Mouse (Mus musculus) mature B cell (primary cell): Measurements from ENCODE around the gene Snai3.

Source experiments
- in situ Hi-C: fragments of 300-500 bp; cut with MboI; formaldehyde crosslinking; loops from 2 replicates; pipeline ENCODE4 v1.14.3; 2019

The Snai3 gene

GRCm38 (mm10) chr8:122460524-122461472 is at the start of gene Snai3:
TSS of gene Snai3 (minus strand) at chr8:122460733.
- in situ Hi-C loops = no loop called here

GRCm38 (mm10) chr8:122500856-122501255 is 40.3 kb upstream of the Snai3 start:
- in situ Hi-C loops = loop anchor here (5.0 to 10.0 kb wide), 2 partner anchors 46 to 334 kb away; no protein-coding TSS in a partner anchor

GRCm38 (mm10) chr8:122497912-122498311 is 37.4 kb upstream of the Snai3 start:
- in situ Hi-C loops = no loop called here

- in situ Hi-C loops = no loop called here
Observed at GRCm38 (mm10) chr8:122497016-122497734, 36.6 kb upstream of the Snai3 start.

- in situ Hi-C loops = no loop called here
Observed at GRCm38 (mm10) chr8:122488387-122488786, 27.9 kb upstream of the Snai3 start.

- in situ Hi-C loops = no loop called here
Observed at GRCm38 (mm10) chr8:122484831-122485230, 24.3 kb upstream of the Snai3 start.

GRCm38 (mm10) chr8:122483877-122484276 is 23.3 kb upstream of the Snai3 start:
- in situ Hi-C loops = no loop called here

- in situ Hi-C loops = no loop called here
Observed at GRCm38 (mm10) chr8:122482448-122482847, 21.9 kb upstream of the Snai3 start.

GRCm38 (mm10) chr8:122475580-122476320 is 15.2 kb upstream of the Snai3 start, which contains the start of the genes Rnf166 and Ctu2:
TSS of gene Rnf166 (minus strand) at chr8:122476064.
TSS of gene Ctu2 (plus strand) at chr8:122476143.
- in situ Hi-C loops = no loop called here

- in situ Hi-C loops = no loop called here
Observed at GRCm38 (mm10) chr8:122474951-122475560, 14.5 kb upstream of the Snai3 start.

- in situ Hi-C loops = no loop called here
Observed at GRCm38 (mm10) chr8:122473911-122474421, 13.4 kb upstream of the Snai3 start.

- in situ Hi-C loops = no loop called here
Observed at GRCm38 (mm10) chr8:122470691-122471090, 10.2 kb upstream of the Snai3 start.

- in situ Hi-C loops = no loop called here
Observed at GRCm38 (mm10) chr8:122469965-122470364, 9.4 kb upstream of the Snai3 start.

- in situ Hi-C loops = no loop called here
Observed at GRCm38 (mm10) chr8:122469407-122469806, 8.9 kb upstream of the Snai3 start.

GRCm38 (mm10) chr8:122467816-122468215 is 7.3 kb upstream of the Snai3 start:
- in situ Hi-C loops = no loop called here

GRCm38 (mm10) chr8:122464985-122465384 is 4.5 kb upstream of the Snai3 start:
- in situ Hi-C loops = no loop called here

- in situ Hi-C loops = no loop called here
Observed at GRCm38 (mm10) chr8:122463651-122464640, 3.4 kb upstream of the Snai3 start.

GRCm38 (mm10) chr8:122462510-122462909 is 2.0 kb upstream of the Snai3 start:
- in situ Hi-C loops = no loop called here

GRCm38 (mm10) chr8:122461473-122462148 is 1.1 kb upstream of the Snai3 start:
- in situ Hi-C loops = no loop called here
